Mouse (Mus musculus): ENCODE measurements around the gene Vmn2r68. TPM values are rescaled to one million over a fixed set of nuclear protein-coding genes. Genes with fewer than 3 reads are reported as not detected.

Vmn2r68 gene
- total RNA-seq (2014; rRNA removed; ENCODE audit: low replicate concordance) (not detected in 2 replicates), polyA plus RNA-seq (2015; fragmentation: Nextera tagmentation; extraction: Ambion mirVana) (not detected in 2 replicates)

- no peak within 1 kb of the TSS for H3K4me3 ChIP-seq (ENCODE audit: low read depth, low read length)
- no peak for DNase-seq (ENCODE audit: low spot score)
- H3K4me1 ChIP-seq (ENCODE audit: control insufficient read depth, insufficient read depth): no peaks in the 10 kb centered on the region
- H3K9me3 ChIP-seq (replicated peaks; ENCODE audit: control insufficient read depth, low read length): no peaks in the 10 kb centered on the region
- ATAC-seq (ENCODE audit: insufficient read depth, low read depth): no peak
- H3K27me3 ChIP-seq (ENCODE audit: control insufficient read depth, insufficient read depth, low read length): no peaks in the 10 kb centered on the region
- no peak within 1 kb of the TSS for H3K4me2 ChIP-seq (ENCODE audit: low read depth, low read length)
- no peak within 1 kb of the TSS for H3K27ac ChIP-seq (ENCODE audit: low read depth)
- no peaks in the 10 kb centered on the region for H3K36me3 ChIP-seq (replicated peaks; ENCODE audit: control insufficient read depth, insufficient read depth, low read length)
- TF ChIP-seq CTCF (IDR thresholded peaks at IDR 0.05; ENCODE audit: low read depth) (no peak), EP300 (IDR thresholded peaks at IDR 0.05; ENCODE audit: low read depth) (no peak)
- H3K9ac ChIP-seq (replicated peaks; ENCODE audit: low read depth, low read length): no peak within 1 kb of the TSS
Measured at GRCm38 (mm10) chr7:85237683-85238082, at the start of gene Vmn2r68. Gene Vmn2r68, minus strand, starts transcription at chr7:85237783.

Other genes with a start within 250 kb of the Vmn2r68 start
- not detected in 2 replicates for gene Vmn2r66, start 225.5 kb downstream of the Vmn2r68 start, total RNA-seq (2014; rRNA removed; ENCODE audit: low replicate concordance)
- gene Vmn2r66, start 225.5 kb downstream of the Vmn2r68 start, polyA plus RNA-seq (2015; fragmentation: Nextera tagmentation; extraction: Ambion mirVana): not detected in 2 replicates
- gene Vmn2r67, start 81.8 kb downstream of the Vmn2r68 start, total RNA-seq (2014; rRNA removed; ENCODE audit: low replicate concordance): not detected in 2 replicates
- not detected in 2 replicates for gene Vmn2r67, start 81.8 kb downstream of the Vmn2r68 start, polyA plus RNA-seq (2015; fragmentation: Nextera tagmentation; extraction: Ambion mirVana)
- gene Vmn2r69, start 178.1 kb upstream of the Vmn2r68 start, total RNA-seq (2014; rRNA removed; ENCODE audit: low replicate concordance): not detected in 2 replicates
- gene Vmn2r69, start 178.1 kb upstream of the Vmn2r68 start, polyA plus RNA-seq (2015; fragmentation: Nextera tagmentation; extraction: Ambion mirVana): not detected in 2 replicates